Mouse (Mus musculus) myocyte (in vitro differentiated cells): Measurements from ENCODE around the gene Slco4a1.

Experiments
- CEBPB ChIP-seq: IDR thresholded peaks from 2 replicates; pipeline ENCODE4 v1.6.1; 2011; ENCODE audit warnings: mild to moderate bottlenecking, moderate library complexity; ENCODE audit not compliant: poor library complexity, insufficient read depth, severe bottlenecking
- E2F4 ChIP-seq: IDR thresholded peaks from one replicate; pipeline ENCODE4 v1.6.1; 2011; ENCODE audit warnings: mild to moderate bottlenecking, control low read depth, moderate library complexity; ENCODE audit not compliant: insufficient read depth
- MAX ChIP-seq: IDR thresholded peaks from one replicate; pipeline ENCODE4 v1.6.1; 2011; ENCODE audit warnings: low read depth, mild to moderate bottlenecking, control low read depth
- MYOD1 ChIP-seq, 3 experiments: IDR thresholded peaks; one replicate each; pipeline ENCODE4 v1.6.1; 2011; ENCODE audit warnings: control low read depth in 2 of 3, low read depth in 2 of 3, mild to moderate bottlenecking in 2 of 3, moderate library complexity in 1 of 3; ENCODE audit not compliant: insufficient read length in 2 of 3, control insufficient read depth in 1 of 3
- MYOG ChIP-seq, 3 experiments: IDR thresholded peaks; one replicate each; pipeline ENCODE4 v1.6.1; 2011; ENCODE audit warnings: control low read depth in 2 of 3, low read depth in 2 of 3, mild to moderate bottlenecking in 2 of 3; ENCODE audit not compliant: insufficient read length in 2 of 3, control insufficient read depth in 1 of 3, insufficient read depth in 1 of 3
- POLR2A ChIP-seq: IDR thresholded peaks from one replicate; pipeline ENCODE4 v1.6.1; 2011; ENCODE audit warnings: low read depth, mild to moderate bottlenecking, control low read depth, moderate library complexity; ENCODE audit not compliant: insufficient read length
- POLR2AphosphoS2 ChIP-seq: IDR thresholded peaks from one replicate; pipeline ENCODE4 v1.6.1; 2011; ENCODE audit warnings: low read depth, control low read depth; ENCODE audit not compliant: insufficient read length
- REST ChIP-seq: IDR thresholded peaks from one replicate; pipeline ENCODE4 v1.6.1; 2011; ENCODE audit warnings: mild to moderate bottlenecking, control low read depth, moderate library complexity; ENCODE audit not compliant: insufficient read depth, insufficient read length
- SRF ChIP-seq: IDR thresholded peaks from one replicate; pipeline ENCODE4 v1.6.1; 2011; ENCODE audit warnings: low read depth; ENCODE audit not compliant: control insufficient read depth, insufficient read length
- TCF12 ChIP-seq: IDR thresholded peaks from one replicate; pipeline ENCODE4 v1.6.1; 2011; ENCODE audit warnings: mild to moderate bottlenecking, control low read depth; ENCODE audit not compliant: poor library complexity, insufficient read depth, severe bottlenecking
- TCF3 ChIP-seq: IDR thresholded peaks from one replicate; pipeline ENCODE4 v1.6.1; 2011; ENCODE audit warnings: low read depth, control low read depth; ENCODE audit not compliant: insufficient read length
- USF1 ChIP-seq: IDR thresholded peaks from one replicate; pipeline ENCODE4 v1.6.1; 2011; ENCODE audit warnings: low read depth, mild to moderate bottlenecking, control low read depth, moderate library complexity

DNA sequence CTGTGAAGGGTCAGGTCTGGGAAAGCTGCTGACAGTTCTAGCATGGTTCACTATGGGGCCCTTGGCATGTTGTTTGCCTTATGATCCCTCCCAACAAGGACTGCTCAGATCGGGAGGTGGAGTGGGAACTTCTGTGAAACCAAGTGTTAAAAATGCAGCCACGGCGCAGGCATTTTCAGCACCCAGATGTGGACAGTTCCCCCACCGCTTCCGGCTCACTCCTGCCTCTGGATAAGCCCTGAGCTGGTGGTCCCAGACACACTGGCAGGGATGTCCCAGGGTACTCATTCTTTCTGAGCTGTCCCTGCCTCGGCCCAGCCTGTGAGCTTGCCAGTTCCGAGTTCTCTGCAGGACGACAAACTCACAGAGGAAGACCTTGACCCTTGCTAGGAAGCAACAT, 45.0 kb upstream of the Slco4a1 start:
- TF ChIP-seq POLR2A (no peak), CEBPB (no peak), MYOD1 (IDR thresholded peaks at IDR 0.05; ENCODE audit: control insufficient read depth in 1 of 3, insufficient read length in 2 of 3, low read depth in 2 of 3) (no peak), MAX (no peak), POLR2AphosphoS2 (peak; percentile 27), TCF3 (no peak), TCF12 (no peak), E2F4 (no peak), MYOG (IDR thresholded peaks at IDR 0.05; ENCODE audit: control insufficient read depth in 1 of 3, insufficient read depth in 1 of 3, insufficient read length in 2 of 3, low read depth in 2 of 3) (no peak), USF1 (no peak), SRF (no peak), REST (peak; percentile 70)
